Mouse (Mus musculus): ENCODE results near the gene C1qc. TPM values are rescaled to one million over a fixed set of nuclear protein-coding genes. Genes with fewer than 3 reads are reported as not detected.

The C1qc gene
- polyA plus RNA-seq, 1 experiment from 2014 or later: 15.3 TPM

GRCm38 (mm10) chr4:136899154-136899553, 6.3 kb upstream of the C1qc start:
- ATAC-seq (ENCODE audit: low read depth): no peak

GRCm38 (mm10) chr4:136898637-136899036, 5.8 kb upstream of the C1qc start, which contains the start of gene C1qa:
Gene C1qa (minus strand): TSS chr4:136898803.
- Histone ChIP-seq H3K9ac (replicated peaks; ENCODE audit: low read depth, low read length) (no peak within 1 kb of the TSS), H3K4me2 (ENCODE audit: low read depth, low read length) (no peak within 1 kb of the TSS), H3K4me1 (ENCODE audit: control insufficient read depth, insufficient read depth, low read length) (0 out of 2 replicates have a peak, but pooled peaks cover 3% of the 10 kb centered on the region), H3K4me3 (ENCODE audit: low read depth, low read length) (no peak within 1 kb of the TSS), H3K27ac (ENCODE audit: low read depth, low read length) (no peak within 1 kb of the TSS), H3K9me3 (ENCODE audit: control insufficient read depth, low read length) (no peaks in the 10 kb centered on the region), H3K27me3 (ENCODE audit: control insufficient read depth, insufficient read depth, low read length) (peaks cover 6% of the 10 kb centered on the region; the same call in 1 of the 2 replicates), H3K36me3 (ENCODE audit: control insufficient read depth, insufficient read depth, low read length) (no peaks in the 10 kb centered on the region)
- no peak for ATAC-seq (ENCODE audit: low read depth)
- WGBS: 81% methylated on average over 9 of the region's 9 CpGs

More at GRCm38 (mm10) chr4:136899154-136899553, 6.3 kb upstream of the C1qc start:
- Histone ChIP-seq H3K4me3 (ENCODE audit: low read depth, low read length) (no peak overlapping the region), H3K27me3 (ENCODE audit: control insufficient read depth, insufficient read depth, low read length) (peaks cover 6% of the 10 kb centered on the region; the same call in 1 of the 2 replicates), H3K36me3 (ENCODE audit: control insufficient read depth, insufficient read depth, low read length) (no peaks in the 10 kb centered on the region), H3K9me3 (ENCODE audit: control insufficient read depth, low read length) (no peaks in the 10 kb centered on the region), H3K4me1 (ENCODE audit: control insufficient read depth, insufficient read depth, low read length) (0 out of 2 replicates have a peak, but pooled peaks cover 3% of the 10 kb centered on the region), H3K4me2 (ENCODE audit: low read depth, low read length) (no peak overlapping the region), H3K27ac (ENCODE audit: low read depth, low read length) (no peak overlapping the region), H3K9ac (replicated peaks; ENCODE audit: low read depth, low read length) (no peak overlapping the region)
- 62% methylated on average over 7 of the region's 7 CpGs for WGBS

- H3K4me1 ChIP-seq (ENCODE audit: control insufficient read depth, insufficient read depth, low read length): 0 out of 2 replicates have a peak, but pooled peaks cover 3% of the 10 kb centered on the region
- no peak overlapping the region for H3K4me2 ChIP-seq (ENCODE audit: low read depth, low read length)
- no peak overlapping the region for H3K4me3 ChIP-seq (ENCODE audit: low read depth, low read length)
- ATAC-seq (ENCODE audit: low read depth): no peak
- H3K9ac ChIP-seq (replicated peaks; ENCODE audit: low read depth, low read length): no peak overlapping the region
- 60% methylated on average over 9 of the region's 9 CpGs for WGBS
- peaks cover 6% of the 10 kb centered on the region; the same call in 1 of the 2 replicates for H3K27me3 ChIP-seq (ENCODE audit: control insufficient read depth, insufficient read depth, low read length)
- no peaks in the 10 kb centered on the region for H3K36me3 ChIP-seq (ENCODE audit: control insufficient read depth, insufficient read depth, low read length)
- no peak overlapping the region for H3K27ac ChIP-seq (ENCODE audit: low read depth, low read length)
- H3K9me3 ChIP-seq (ENCODE audit: control insufficient read depth, low read length): no peaks in the 10 kb centered on the region
Observed at GRCm38 (mm10) chr4:136898084-136898598, 5.3 kb upstream of the C1qc start.

- no peak for ATAC-seq (ENCODE audit: low read depth)
- H3K9ac ChIP-seq (replicated peaks; ENCODE audit: low read depth, low read length): 0 out of 2 replicates have a peak overlapping the region, but pooled peaks have one; percentile 1
- no peak overlapping the region for H3K4me2 ChIP-seq (ENCODE audit: low read depth, low read length)
- 37% methylated on average over 10 of the region's 10 CpGs for WGBS
- H3K9me3 ChIP-seq (ENCODE audit: control insufficient read depth, low read length): no peaks in the 10 kb centered on the region
- no peak overlapping the region for H3K4me3 ChIP-seq (ENCODE audit: low read depth, low read length)
- H3K27me3 ChIP-seq (ENCODE audit: control insufficient read depth, insufficient read depth, low read length): peaks cover 6% of the 10 kb centered on the region; the same call in 1 of the 2 replicates
- H3K4me1 ChIP-seq (ENCODE audit: control insufficient read depth, insufficient read depth, low read length): 0 out of 2 replicates have a peak, but pooled peaks cover 3% of the 10 kb centered on the region
- no peaks in the 10 kb centered on the region for H3K36me3 ChIP-seq (ENCODE audit: control insufficient read depth, insufficient read depth, low read length)
- H3K27ac ChIP-seq (ENCODE audit: low read depth, low read length): no peak overlapping the region
Observed at GRCm38 (mm10) chr4:136896461-136896860, 3.6 kb upstream of the C1qc start.

GRCm38 (mm10) chr4:136895861-136896260, 3.0 kb upstream of the C1qc start:
- H3K36me3 ChIP-seq (ENCODE audit: control insufficient read depth, insufficient read depth, low read length): no peaks in the 10 kb centered on the region
- H3K9ac ChIP-seq (replicated peaks; ENCODE audit: low read depth, low read length): 0 out of 2 replicates have a peak overlapping the region, but pooled peaks have one; percentile 1
- H3K4me3 ChIP-seq (ENCODE audit: low read depth, low read length): no peak overlapping the region
- H3K27me3 ChIP-seq (ENCODE audit: control insufficient read depth, insufficient read depth, low read length): peaks cover 6% of the 10 kb centered on the region; the same call in 1 of the 2 replicates
- ATAC-seq (ENCODE audit: low read depth): no peak
- 0 out of 2 replicates have a peak, but pooled peaks cover 3% of the 10 kb centered on the region for H3K4me1 ChIP-seq (ENCODE audit: control insufficient read depth, insufficient read depth, low read length)
- no peaks in the 10 kb centered on the region for H3K9me3 ChIP-seq (ENCODE audit: control insufficient read depth, low read length)
- 7% methylated on average over 15 of the region's 15 CpGs for WGBS
- no peak overlapping the region for H3K27ac ChIP-seq (ENCODE audit: low read depth, low read length)
- peak overlapping the region; percentile 24; the same call in 1 of the 2 replicates for H3K4me2 ChIP-seq (ENCODE audit: low read depth, low read length)

- ATAC-seq (ENCODE audit: low read depth): no peak
- WGBS: 66% methylated on average over 4 of the region's 4 CpGs
- no peak overlapping the region for H3K4me3 ChIP-seq (ENCODE audit: low read depth, low read length)
- H3K36me3 ChIP-seq (ENCODE audit: control insufficient read depth, insufficient read depth, low read length): no peaks in the 10 kb centered on the region
- H3K27ac ChIP-seq (ENCODE audit: low read depth, low read length): no peak overlapping the region
- H3K4me1 ChIP-seq (ENCODE audit: control insufficient read depth, insufficient read depth, low read length): 0 out of 2 replicates have a peak, but pooled peaks cover 3% of the 10 kb centered on the region
- H3K9ac ChIP-seq (replicated peaks; ENCODE audit: low read depth, low read length): no peak overlapping the region
- no peaks in the 10 kb centered on the region for H3K9me3 ChIP-seq (ENCODE audit: control insufficient read depth, low read length)
- peaks cover 6% of the 10 kb centered on the region; the same call in 1 of the 2 replicates for H3K27me3 ChIP-seq (ENCODE audit: control insufficient read depth, insufficient read depth, low read length)
- no peak overlapping the region for H3K4me2 ChIP-seq (ENCODE audit: low read depth, low read length)
Observed at GRCm38 (mm10) chr4:136894821-136895220, 2.0 kb upstream of the C1qc start.

GRCm38 (mm10) chr4:136893691-136894543, 1.1 kb upstream of the C1qc start:
- H3K4me3 ChIP-seq (ENCODE audit: low read depth, low read length): no peak overlapping the region
- H3K27me3 ChIP-seq (ENCODE audit: control insufficient read depth, insufficient read depth, low read length): peaks cover 6% of the 10 kb centered on the region; the same call in 1 of the 2 replicates
- H3K9me3 ChIP-seq (ENCODE audit: control insufficient read depth, low read length): no peaks in the 10 kb centered on the region
- H3K4me1 ChIP-seq (ENCODE audit: control insufficient read depth, insufficient read depth, low read length): 0 out of 2 replicates have a peak, but pooled peaks cover 3% of the 10 kb centered on the region
- WGBS: 8% methylated on average over 9 of the region's 9 CpGs
- ATAC-seq (ENCODE audit: low read depth): peak; percentile 88
- H3K36me3 ChIP-seq (ENCODE audit: control insufficient read depth, insufficient read depth, low read length): no peaks in the 10 kb centered on the region
- H3K4me2 ChIP-seq (ENCODE audit: low read depth, low read length): no peak overlapping the region
- H3K9ac ChIP-seq (replicated peaks; ENCODE audit: low read depth, low read length): no peak overlapping the region
- no peak overlapping the region for H3K27ac ChIP-seq (ENCODE audit: low read depth, low read length)

DNA sequence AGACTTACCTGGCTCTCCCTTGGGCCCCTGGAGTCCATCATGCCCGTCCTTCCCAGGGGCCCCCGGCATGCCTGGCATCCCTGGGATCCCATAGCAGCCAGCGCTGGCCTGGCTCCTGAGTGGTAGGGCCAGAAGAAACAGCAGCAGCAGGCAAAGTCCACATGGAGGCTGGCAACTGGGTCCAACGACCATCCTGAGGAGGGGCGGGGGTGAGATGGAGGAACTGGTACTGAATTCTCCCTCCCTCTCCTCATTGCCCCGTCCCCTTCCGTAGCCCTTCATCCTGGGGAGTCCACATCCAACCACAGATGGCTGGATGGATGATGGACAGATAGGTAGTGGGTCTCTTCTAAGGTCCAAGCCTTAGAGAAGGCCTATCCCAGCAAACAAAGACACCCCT, 494 bp downstream of the C1qc start:
- Histone ChIP-seq H3K4me1 (ENCODE audit: control insufficient read depth, insufficient read depth, low read length) (0 out of 2 replicates have a peak, but pooled peaks cover 3% of the 10 kb centered on the region), H3K36me3 (ENCODE audit: control insufficient read depth, insufficient read depth, low read length) (no peaks in the 10 kb centered on the region), H3K9ac (replicated peaks; ENCODE audit: low read depth, low read length) (no peak overlapping the region), H3K27ac (ENCODE audit: low read depth, low read length) (no peak overlapping the region), H3K4me3 (ENCODE audit: low read depth, low read length) (no peak overlapping the region), H3K4me2 (ENCODE audit: low read depth, low read length) (no peak overlapping the region), H3K9me3 (ENCODE audit: control insufficient read depth, low read length) (no peaks in the 10 kb centered on the region), H3K27me3 (ENCODE audit: control insufficient read depth, insufficient read depth, low read length) (peaks cover 6% of the 10 kb centered on the region; the same call in 1 of the 2 replicates)
- ATAC-seq (ENCODE audit: low read depth): no peak
- 74% methylated on average over 6 of the region's 7 CpGs for WGBS
